Mouse (Mus musculus) small intestine, adult 2 months (tissue): Measurements from ENCODE around the gene Rsc1a1.

ENCODE experiments used
- CTCF ChIP-seq: fragments of 200-500 bp; IDR thresholded peaks from 2 replicates; pipeline ENCODE4 v1.5.1; 2012; ENCODE audit warnings: low read depth, mild to moderate bottlenecking, control low read depth, inconsistent platforms, low read length, moderate library complexity, mixed read lengths; ENCODE audit not compliant: insufficient replicate concordance, insufficient read length; ENCODE audit errors: extremely low read depth
- POLR2A ChIP-seq: fragments of 200-500 bp; IDR thresholded peaks from 2 replicates; pipeline ENCODE4 v1.6.1; 2012; ENCODE audit warnings: low read depth, mild to moderate bottlenecking, control low read depth, inconsistent platforms, low read length, moderate library complexity

- TF ChIP-seq CTCF, result no peak
- TF ChIP-seq POLR2A, result no peak
Measured at GRCm38 (mm10) chr4:141704625-141705024, 19.2 kb upstream of the Rsc1a1 start.
